Mouse (Mus musculus): ENCODE data around the gene Pax3.

Gene Pax3

DNA sequence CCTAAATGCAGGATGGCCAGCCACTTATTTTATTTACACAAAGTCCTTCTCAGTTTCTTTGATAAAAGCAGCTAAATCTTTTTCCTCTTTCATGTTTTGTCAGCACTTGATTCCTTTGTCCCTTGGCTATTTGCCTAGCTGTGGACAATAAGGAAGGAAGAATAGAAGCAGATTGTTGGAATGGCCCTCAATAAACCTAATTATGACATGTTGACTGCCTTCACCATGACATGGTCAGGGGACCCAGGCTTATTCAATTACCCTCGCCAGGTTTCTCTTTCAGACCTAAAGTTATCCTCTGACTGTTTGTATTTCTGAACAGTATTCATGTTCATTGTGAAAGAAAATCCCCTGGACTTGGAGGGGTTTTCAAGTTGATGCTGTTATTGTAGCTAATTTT is 25.3 kb downstream of the Pax3 start:
- no peak for DNase-seq (ENCODE audit: low read depth)

DNA sequence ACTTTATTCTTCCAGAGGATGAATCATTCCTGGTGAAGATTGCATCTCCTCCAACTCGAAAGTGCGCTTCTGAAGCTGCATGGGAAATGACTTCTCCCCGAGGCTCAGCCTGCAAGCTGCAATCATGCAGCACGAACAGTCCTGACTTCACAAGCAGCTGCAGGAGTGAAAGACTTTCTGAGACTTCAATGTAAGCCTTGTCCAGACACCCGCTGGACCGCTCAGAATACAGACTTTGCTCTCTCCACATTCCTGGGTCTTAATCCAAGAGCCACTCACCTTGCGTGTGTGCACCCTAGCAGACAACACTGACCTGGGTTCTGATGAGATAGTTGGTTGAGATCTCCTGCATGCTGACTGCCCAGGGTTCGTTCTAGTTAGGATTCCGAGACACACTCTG is 26.2 kb downstream of the Pax3 start:
- no peak for DNase-seq (ENCODE audit: low read depth)

DNA sequence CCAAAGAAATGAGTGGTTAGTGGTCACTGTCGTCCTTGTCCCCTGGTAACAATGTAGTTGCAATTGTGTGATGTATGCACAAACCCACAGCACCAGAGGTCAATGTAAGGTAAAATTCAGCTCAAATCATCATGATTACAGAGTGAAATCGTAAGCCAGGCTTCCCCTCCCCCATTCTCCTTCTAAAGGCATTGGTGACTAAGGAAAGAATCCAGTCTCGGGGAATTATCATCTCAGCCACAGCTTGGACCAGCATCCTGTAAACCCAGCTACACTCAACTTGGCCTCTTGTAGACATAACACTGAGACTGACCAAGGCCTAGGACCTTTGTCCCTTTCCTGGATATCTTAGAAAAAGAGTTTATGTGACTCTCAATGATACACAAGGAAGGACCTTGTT is 28.1 kb downstream of the Pax3 start:
- no peak for DNase-seq (ENCODE audit: low read depth)

DNA sequence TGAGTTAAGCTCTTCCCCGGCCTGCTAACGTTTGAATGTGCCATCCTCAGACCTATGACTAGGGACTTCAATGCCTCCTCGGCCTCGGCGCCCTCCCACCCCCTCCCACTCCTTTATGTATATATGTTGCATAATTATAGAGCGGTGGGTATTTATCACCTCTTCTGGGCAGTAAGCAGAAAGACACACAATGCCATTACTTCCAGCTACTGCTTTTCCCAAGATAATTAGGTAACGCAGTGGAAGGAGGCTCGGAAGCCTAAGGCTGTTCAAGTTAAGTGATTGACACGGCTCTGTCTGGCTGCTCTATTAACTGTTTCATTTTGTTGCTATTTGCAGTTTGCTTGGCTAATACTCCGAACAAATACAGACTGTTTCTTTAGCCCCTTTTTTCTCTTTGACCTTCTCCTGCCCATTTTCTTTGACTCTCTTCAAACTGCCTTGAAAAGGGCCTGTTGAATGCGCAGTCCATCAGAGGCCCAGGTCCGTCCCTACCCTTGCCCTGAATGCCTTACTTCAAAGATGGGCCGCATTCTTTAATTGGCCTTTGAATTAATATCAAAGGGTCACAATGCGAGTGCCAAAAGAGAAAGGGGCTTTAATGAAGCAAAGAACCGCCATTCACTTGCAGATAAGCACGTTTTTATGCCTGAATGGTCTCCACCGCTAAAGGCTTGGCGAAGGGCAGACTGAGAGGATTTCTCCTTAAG is 29.2 kb downstream of the Pax3 start:
- DNase-seq (ENCODE audit: low read depth), result no peak

DNA sequence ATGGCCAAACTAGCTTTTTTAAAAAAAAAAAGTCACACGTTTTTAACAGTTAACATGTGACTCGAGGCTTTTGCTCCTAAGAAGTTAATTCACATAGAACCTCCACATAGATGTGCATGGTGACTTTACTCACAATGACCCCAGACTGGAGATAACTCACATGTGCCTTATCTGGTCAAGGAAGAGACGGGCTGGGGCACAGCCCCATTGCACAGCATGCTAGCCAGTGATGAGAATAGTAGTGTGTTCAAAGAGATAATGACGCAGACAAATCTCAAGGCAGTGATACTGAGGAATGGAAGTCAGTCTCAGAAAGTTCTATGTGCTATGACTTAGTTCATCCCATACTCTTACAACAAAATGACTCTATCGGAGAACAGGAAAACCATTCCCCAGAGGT is 35.2 kb downstream of the Pax3 start:
- no peak for DNase-seq (ENCODE audit: low read depth)

DNA sequence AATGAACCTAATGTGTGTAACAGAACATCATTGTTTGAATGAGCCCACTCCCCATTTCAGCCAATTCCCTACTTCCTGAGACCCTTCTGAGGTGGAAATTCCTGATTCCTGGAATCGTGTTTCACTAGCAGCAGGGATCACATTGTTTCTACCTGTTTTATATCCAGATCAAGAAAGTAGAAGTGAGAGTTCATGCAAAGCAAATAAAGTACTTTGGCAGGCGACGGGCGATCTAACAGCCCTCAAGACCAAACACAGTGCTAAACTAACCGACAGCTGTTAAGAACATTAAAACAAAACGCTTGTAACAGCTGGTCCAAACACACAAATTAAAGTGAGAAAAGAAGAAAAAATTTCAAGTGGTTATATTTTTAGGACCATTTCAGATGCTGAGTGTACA is 39.0 kb downstream of the Pax3 start:
- DNase-seq (ENCODE audit: low read depth), result no peak

DNA sequence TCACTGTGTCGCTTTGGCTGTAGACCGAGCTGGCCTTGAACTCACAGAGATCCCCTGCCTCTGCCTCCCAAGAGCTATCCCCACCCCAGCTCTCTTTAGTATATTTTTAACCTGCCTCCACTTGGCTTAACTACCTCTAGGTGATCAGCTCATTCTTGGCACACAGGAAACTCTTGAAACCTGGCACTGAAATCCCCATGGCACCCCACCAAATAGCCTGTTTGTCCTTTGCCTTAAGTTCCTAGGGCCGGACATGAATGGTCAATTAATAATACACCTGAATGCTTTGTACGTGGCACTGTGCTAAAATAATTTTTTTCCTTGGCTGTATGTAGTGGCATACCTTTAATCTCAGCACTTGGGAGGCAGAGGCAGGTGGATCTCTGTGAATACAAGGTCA is 41.1 kb downstream of the Pax3 start:
- DNase-seq (ENCODE audit: low read depth), result no peak

DNA sequence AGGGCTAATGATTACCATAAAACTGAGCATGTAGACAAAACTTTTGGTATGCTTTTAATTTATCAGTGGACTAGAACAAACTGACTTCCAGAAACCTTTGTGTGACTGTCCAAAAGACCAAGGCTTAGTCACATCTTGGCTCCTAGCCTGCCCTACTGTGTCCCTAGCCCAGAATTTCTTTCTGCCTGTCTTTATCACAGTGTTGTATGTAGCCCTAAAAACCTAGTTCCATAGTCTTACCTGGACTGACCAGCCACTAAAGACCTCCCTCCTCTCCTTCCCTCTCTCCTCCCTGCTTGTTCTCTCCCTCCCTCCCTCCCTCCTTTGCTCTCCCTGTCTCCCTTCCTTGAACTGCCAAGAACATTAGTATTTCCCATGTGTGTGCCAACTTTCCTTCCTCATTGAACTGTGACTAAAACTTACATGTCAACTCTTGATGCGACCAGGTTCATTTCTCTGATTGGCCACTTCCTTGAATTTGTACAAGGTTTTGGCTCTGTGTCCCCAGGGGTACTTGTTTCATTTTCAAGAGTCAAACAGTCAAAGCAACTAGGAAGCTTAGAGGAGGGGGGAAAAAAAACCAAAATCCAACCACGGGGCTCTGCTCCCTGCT is 48.8 kb downstream of the Pax3 start:
- DNase-seq (ENCODE audit: low read depth), result no peak

DNA sequence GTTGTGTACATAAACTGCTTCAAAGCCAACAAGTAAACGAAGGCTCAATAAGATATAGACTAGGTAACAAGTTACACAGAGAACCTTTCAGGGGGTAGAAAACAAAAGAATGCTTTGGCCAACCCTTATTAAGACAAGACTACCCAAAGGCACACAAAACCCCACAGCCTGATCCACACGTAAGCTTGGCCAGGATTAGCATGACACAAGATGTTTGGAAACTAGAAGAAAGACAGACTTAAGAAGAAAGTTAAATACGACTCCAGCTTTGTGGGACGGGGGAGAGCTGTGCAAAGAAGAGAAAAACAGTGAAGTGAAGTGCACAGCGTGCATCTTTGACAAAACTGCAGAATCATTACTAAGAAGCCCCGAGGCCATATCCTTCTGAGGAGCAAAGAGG is 53.5 kb downstream of the Pax3 start:
- no peak for DNase-seq (ENCODE audit: low read depth)

DNA sequence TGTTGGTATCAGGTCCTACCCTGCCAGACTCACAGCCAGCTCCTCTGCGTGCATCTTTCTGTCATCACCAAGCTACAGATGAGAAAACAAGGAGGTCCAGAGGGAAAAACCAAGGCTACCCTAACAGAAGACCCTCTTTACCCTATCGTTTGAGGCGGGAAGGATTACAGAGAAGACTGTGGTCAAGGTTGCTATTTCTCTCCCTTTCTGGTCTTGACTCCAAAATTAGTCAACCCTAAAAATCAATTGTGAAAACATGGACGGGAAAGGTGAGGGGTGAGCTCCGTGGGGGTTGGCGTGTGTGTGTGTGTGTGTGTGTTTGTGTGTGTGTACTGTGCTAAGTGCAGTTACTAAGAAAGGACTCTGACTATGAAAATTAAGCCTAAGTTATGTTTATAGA is 54.0 kb downstream of the Pax3 start:
- no peak for DNase-seq (ENCODE audit: low read depth)

DNA sequence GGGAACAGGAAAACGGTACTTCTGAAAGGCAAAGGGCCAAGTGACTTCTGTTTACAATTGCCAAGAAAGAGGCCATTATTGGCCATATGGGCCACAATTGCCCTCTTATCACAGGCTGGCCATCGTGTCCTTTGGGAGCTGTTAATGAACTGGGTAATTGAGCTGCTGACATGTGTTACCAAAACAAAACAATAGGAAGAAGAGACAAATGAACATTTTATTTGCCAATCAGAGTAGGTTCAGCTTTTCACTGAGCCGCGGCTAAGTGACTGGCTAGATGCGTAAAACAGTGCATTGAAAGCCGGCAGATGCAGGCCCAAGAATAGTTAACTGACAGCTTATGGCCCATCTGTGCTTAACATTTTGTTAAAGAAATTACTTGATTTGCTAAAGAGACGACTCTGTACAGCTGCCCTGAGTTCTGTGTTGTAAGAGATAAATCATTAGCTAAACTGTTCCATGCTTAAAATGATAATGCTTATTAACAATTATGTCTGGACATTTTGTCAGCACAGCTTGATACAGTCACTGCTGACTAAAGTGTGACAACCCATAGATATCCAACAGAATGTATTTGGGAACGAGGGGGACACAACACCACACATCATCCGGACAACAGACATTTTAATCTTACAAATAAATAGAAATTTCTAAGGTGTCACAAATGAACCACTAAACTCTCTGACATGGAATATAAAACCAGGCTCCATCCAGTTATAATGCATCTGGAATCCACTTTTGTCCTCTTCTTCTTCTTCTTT is 55.0 kb downstream of the Pax3 start:
- DNase-seq (ENCODE audit: low read depth), result no peak

DNA sequence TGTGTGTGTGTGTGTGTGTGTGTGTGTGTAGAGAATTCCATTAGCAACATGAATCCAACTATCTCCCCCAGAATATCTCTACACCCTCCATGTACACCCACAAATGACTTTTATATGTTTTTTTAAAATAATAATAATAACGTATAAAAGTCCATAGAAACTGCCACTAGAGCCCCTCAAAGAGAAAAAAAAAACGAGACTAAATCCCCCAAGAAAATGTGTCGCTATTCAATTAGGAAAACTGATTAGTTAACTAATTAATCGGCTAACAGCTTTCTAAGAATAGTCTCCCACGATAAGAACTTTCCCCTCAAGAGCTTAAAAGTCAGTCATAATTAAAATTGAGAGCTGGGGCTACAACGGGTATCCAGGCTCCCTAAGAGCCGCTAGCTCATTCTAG is 55.6 kb downstream of the Pax3 start:
- no peak for DNase-seq (ENCODE audit: low read depth)

DNA sequence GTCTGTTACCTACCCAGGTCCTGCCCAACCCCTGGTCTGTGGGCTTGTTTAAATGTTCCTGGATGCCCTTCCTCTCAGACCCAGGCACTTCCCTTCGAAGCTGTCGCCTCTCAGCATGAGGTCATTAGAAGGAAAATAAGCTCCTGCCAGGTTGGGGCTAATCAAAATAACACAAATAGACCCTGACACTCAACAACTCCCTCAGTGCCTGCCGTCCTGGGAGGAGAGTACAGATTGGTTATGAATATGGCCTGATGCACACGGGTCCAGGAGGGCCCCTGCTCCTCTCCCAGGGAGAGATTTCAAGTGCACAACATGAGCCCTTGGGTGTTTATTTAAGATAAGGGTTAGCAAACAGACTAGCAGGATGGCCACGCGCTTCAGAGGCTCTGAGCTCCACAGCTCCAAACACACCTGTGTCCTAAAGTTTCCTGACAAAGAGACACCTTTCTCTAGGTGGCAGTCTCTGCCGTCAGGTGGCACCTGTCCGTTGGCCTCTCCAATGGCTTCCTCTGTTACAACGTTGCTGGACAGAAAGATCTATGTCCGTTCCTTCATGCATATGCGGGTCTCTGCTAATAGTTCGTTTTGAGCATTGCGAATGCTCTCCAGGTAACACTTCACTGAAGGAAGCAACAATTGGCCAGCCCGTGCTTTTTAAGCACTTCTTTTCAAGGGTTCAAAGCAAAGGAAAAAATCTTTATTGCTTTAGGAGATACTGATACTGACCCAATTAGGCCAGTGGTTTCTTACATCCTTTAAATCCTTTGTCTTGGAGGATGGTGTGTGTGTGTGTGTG is 56.2 kb downstream of the Pax3 start:
- DNase-seq (ENCODE audit: low read depth), result no peak

DNA sequence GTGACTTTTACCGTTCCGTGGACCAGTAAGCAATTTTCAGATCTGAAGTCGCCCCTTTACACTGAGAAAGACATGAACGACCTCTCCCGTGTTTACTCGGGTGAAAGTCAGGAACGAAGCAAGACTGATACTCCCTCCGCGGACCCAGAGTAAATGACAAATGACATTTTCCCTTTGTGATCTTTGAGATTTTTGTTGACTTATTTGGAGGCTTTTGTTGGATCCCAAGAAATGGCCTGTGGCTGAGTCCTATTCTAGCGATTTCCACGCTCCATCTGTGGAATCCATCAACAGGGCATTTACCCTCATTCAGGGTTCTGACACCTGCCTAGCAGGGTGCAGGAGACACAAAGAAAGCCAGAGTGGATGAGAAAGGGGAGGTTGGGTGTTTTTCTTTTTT is 57.6 kb downstream of the Pax3 start:
- DNase-seq (ENCODE audit: low read depth), result no peak

DNA sequence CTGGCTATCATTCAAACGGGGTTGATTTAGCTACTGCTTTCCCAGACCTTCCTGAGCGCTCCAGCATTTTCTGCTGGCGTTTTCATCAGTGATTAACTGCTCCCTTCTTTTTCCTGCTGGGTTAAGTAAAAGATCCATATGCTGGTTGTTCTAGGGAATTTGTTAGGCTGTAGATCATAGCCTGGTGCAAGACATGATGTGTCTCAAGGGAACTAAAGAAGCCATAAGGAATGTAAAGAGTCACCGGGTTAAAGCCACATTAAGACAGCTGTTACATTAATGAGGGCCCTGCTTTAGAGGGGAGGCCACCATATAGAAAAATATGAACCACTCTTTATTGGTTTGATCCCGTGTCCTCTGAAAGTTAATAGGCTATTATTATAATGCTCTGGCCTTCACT is 67.7 kb downstream of the Pax3 start:
- DNase-seq (ENCODE audit: low read depth), result no peak

DNA sequence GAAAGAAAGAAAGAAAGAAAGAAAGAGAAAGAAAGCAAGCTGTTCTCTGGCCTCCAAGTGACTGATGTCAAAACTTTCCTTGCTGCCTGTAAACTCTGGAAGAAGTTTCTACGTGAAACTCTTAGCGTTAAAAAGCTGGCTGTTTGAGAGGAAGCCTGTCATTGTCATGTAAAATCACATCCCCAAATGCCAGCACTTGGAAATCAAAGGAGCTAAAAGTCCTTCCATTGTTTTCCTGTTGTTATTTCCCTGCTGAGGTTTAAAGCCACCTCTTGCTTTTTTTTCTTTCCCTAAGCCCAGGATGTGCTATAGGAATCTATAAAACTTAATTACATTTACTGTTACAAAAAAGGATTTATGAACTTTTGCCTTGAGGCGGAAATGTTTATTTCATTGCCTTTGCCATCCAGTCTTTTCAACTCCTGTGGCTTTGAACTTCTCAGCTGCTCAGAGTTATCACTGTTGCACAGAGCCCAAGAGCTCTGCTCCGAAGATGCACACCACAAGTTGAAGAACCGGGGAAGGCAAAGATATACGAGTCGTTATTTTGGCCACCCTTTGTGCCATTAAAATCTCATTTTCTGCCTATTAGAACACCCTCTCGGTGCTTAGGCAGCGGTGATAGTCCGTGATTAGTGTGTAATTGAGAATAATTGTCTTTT is 76.9 kb downstream of the Pax3 start:
- DNase-seq (ENCODE audit: low read depth), result no peak

DNA sequence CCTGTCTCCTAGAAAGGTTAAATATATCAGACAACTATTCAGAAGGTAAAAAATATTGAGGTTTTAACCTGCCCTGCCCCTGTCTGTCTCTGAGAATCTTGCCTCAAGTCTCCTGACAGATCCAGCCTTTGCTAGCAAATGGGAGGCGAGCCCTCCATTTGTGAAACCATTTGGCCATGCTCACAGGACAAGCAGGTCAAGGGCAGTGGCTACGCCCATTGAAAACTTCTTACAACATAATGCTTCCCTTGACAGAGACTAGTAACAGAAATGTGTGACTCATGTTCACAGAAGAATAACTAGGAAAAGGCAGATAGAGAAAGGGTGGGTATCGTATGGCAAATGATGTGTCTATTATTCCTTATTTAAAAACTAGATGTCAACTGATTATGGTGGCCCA is 80.9 kb downstream of the Pax3 start:
- no peak for DNase-seq (ENCODE audit: low read depth)

DNA sequence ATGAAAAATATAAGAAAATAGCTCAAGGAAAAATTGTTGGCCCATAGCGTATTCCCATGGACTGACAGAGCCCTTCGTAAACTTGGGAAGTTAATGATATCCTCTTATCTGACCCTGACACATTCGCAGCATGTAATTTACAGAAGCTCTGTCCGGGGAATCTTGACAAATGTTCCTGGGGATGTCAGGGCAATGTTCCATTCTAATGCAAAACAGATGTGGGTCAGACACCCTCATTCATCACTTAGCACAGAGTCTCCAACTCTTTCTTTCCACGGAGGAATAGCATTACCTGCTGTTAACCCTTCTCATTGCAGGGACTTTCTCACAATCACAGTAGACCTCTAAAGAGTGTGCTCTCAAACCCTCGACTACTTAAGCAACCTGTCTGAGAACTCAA is 86.6 kb downstream of the Pax3 start:
- DNase-seq (ENCODE audit: low read depth), result no peak

DNA sequence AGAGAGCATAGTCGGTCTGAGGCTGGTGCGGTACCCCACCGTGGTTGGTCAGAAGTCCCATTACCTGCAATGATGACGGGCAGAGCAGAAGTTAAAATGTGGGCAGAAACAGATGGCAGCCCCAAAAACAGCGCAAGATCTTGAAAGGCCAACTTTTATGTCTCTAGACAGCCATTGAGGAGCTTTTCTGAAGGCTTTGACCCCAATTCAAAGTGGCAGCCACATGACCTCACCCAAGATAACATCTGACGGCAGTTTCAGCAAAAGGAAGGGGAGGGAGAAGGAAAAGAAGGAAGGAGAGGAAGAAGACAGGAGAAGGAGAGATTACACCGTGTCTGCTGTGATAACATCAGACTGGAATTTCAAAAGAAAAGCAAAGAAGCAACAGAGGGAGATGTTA is 93.4 kb downstream of the Pax3 start:
- no peak for DNase-seq (ENCODE audit: low read depth)

DNA sequence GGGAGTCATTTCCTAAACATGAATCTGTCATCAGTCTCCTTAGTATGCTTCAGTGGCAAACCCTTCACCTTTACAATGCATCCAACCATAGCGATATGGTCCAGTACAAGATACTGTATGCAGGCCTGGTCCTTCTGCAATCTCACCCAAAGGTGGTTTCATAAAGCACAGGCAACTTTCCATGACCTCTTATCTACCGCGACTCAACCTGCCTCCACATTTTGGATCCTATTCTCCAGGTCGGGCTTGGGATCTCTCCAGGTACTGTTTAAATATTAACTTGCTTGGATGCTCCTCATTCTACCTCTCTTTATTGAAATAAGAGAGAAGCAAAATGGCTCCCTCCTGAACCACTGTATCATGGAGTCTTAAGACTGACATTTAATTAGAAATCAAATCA is 103.3 kb downstream of the Pax3 start:
- no peak for DNase-seq (ENCODE audit: low read depth)

DNA sequence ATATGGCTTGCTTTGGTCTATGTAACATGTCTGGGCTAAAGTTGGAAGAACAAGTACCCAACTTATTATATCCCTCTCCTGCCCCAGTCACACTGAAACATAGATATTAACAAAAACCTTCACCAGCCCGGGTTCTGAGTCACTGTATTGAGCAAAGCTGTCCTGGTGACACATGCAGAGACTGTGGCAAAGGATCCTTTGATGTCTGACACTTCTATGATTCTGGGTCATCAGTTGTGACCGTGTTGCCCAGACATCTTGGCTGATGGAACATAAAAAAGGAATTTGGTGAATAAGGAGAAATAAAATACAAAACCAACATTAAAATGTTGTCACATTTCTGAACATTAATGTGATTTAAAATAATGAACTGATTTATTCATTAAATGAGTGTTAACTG is 108.3 kb downstream of the Pax3 start:
- no peak for DNase-seq (ENCODE audit: low read depth)

DNA sequence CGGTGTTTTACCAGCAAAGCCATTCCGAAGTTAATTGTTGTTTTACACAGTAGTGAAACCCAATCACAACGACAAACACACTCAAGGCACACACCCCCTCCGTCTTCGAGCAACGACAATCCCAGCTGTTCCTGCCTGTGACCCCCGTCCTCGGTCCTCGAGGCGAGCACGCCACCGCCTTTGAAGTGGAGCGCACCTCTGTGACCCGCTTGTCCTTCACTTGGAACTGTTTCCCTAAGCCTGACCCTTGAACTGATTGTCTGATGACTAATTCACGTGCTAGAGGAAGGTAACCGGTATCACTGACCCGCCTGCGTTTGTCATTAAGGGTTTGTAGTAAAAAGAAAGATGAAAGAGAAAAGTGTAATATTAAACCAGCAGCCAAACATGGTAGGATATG is 115.2 kb downstream of the Pax3 start:
- no peak for DNase-seq (ENCODE audit: low read depth)

All from induced T-regulatory cell, adult 2 months (primary cell).